Mouse (Mus musculus) erythroblast, embryonic 14.5 days (primary cell): Measurements from ENCODE around the gene Atg9a.

Experiments
- GATA1 ChIP-seq: IDR thresholded peaks from 2 replicates; pipeline ENCODE4 v1.6.1; 2012; ENCODE audit warnings: low read length, inconsistent platforms, mixed read lengths
- TAL1 ChIP-seq: IDR thresholded peaks from 3 replicates; pipeline ENCODE4 v1.6.1; 2012; ENCODE audit warnings: low read length, inconsistent platforms, mixed read lengths

DNA sequence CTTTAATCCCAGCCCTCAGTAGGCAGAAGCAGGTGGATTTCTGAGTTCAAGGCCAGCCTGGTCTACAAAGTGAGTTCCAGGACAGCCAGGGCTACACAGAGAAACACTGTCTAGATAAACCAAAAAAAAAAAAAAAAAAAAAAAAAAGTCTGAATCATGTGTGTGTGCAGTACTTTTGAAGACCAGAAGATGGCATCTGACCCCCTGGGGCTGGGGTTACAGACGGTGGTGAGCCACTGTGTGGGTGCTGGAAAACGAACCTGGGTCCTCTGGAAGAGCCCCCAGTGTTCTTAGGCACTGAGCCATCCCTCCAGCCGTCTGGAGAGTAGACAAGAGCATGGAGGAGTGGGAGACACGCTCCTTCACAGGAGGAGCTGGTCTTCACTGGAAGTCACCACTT, 9.8 kb downstream of the Atg9a start:
- TF ChIP-seq TAL1 (no peak), GATA1 (no peak)
